Mouse (Mus musculus) cerebellum, adult 9-11 months (tissue): ENCODE measurements around the gene Ubn2.
A peak's percentile ranks its signal among the peaks of the same experiment; 100 is the strongest.
"Not testable (repeated sequence)": the region's sequence is repeated elsewhere in the genome, so short reads cannot be mapped to it uniquely, and the experiment has no call there.

Source experiments
- DNase-seq: peaks from one replicate; pipeline ENCODE4 v3.0.0; 2022

Gene Ubn2

DNA sequence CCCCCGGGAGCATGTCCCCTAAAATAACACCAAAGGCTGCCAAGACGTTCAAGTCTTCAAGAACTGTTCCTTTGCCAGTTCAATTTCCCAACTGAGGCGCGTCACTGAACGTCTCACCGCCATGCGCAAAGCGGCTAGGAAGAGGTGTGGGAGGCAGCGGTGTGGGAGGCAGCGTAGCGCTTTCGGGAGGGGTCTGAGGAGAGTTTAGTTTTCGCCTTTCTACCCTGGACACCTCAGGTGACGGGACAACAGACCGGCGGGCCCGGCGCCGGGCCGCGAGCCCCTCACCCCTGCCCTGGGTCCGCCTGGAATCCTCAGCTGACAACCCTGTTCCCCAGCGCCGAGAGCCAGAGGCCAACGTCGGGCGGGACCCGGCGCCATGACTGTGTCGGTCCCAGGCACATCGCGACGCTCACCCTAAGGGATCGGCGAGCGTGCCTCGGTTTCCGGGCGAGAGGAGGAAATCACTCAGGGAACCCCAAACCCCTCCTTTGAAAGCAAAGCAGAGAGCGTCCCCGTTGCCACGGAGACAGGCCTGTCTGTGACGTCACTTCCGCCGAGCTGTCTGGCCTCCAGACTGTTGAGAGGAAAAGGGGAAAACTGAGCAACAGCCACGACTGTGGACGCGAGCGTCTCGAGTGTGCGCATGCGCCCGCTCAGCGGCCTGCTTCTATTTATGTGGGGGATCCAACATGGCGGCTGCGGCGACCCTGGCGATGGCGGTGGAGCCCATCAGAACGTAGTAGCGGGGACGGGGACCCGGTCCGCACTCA lies at the start of gene Ubn2:
Gene Ubn2 (plus strand): TSS at position 690 of the 773 bp plus-strand sequence.
- peak; percentile 99 for DNase-seq

DNA sequence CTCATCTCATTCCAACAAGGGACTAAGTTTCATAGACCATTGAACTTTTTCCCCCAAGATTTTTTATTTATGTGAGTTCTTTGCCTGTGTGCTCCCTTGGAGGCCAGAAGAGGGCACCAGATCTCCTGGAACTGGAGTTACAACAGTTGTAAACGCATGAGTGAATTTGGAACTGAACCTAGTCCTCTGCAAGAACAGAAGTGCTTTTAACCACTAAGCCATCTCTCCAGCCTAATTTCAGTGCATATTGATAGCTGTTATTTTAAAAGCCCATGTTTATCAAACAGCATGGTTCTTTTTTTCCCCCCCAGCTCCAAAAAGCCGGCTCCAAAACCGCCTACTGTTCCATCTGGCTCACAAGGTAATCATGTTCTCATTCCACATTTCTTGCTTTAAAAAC lies 44.1 kb upstream of the Ubn2 start:
- peak; percentile 5 for DNase-seq

GRCm38 (mm10) chr6:38432457-38432856 lies 1.3 kb upstream of the Ubn2 start:
- DNase-seq: peak; percentile 38

DNA sequence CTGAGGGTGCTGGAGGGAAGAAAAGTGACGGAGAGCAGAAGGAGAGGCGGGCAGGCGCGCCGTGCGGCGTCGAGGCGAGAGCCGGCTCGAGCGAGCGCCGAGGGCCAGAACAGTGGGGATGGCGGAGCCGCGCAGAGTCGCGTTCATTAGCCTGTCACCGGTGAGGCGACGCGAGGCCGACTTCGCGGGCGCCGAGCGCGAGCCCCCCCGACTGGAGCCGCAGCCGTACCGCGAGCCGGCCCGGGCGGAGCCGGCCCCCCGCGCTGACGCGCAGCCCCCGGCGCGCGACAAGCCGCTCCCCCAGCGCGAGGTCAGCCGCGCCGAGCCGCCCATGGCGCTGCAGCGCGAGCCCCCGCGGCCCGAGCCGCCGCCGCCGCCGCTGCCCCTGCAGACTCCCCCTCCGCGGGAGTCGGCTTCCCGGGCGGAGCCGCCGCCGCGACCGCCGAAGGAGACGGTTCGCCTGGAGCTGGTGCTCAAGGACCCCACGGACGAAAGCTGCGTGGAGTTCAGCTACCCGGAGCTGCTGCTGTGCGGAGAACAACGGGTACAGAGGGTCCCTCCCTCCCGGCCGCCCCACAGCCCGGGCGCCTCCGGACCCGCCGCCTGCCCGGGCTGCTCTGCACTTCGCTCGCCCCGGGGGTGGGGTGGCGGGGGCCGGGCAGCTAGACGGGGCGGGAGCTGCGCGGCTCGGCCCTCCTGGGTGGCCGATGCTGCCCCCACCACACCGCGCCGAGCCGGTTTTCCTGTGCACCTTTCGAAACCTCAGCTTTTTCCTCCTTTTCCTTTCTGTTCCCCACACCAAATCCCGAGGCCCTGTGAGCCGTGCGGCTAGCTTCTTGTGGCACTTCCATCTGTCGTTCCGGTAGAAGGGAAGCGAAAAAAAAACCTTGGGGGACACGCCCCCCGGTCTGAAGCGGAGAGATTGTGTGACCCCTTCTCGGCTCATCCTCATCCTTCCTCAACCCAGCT lies 589 bp downstream of the Ubn2 start:
- peak; percentile 71 for DNase-seq

DNA sequence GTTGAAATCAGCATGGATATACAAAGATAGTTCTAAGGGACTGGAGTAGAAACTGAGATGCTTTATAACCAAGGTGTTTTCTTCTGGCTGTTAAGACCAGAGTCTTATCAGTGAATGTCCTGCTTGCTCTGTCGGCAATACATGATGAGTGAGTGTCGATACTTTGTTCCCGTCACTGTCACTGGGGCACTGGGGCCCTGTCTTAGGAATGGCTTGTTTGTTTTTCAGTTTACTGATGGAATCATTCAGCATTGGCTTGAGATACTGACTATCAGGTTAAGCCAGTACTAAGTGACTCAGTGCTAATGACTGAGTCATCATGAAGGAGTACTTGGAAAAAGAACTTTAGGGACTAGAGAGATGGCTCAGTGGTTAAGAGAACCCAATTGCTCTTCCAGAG lies 10.1 kb downstream of the Ubn2 start:
- no peak for DNase-seq

DNA sequence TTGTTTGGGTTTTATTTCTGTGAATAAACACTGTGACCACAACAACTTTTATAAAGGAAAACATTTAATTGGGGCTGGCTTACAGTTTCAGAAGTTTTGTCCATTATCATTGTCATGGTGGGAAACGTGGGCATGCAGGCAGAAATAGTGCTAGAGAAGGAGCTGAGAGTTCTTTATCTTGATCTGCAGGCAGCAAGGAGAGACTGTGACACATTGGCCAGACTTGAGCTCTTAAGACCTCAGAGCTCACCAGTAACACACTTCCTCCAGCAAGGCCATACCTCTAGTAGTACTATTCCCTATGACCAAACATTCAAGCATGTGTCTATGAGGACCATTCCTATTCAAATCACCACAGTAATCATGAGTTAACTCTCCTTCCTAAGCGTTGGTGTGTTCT lies 14.5 kb downstream of the Ubn2 start:
- no peak for DNase-seq

- DNase-seq: no peak
These were observed 19.3 kb downstream of the Ubn2 start for GRCm38 (mm10) chr6:38453049-38453448.

DNA sequence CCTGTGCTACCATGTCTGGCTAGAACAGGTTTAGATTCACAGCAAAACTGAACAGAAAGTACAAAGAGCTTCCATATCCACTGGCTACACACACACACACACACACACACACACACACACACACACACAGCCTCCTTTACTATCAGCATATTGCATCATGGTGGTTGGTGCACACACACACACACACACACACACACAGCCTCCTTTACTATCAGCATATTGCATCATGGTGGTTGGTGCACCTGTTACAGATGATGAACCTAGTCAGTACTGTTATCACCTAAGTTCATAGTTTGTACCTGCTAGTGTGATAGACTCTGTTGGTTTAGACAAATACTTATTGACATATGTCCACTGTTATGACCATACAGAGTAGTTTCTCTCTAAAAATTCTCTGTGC lies 22.7 kb downstream of the Ubn2 start:
- DNase-seq: not testable (repeated sequence)

DNA sequence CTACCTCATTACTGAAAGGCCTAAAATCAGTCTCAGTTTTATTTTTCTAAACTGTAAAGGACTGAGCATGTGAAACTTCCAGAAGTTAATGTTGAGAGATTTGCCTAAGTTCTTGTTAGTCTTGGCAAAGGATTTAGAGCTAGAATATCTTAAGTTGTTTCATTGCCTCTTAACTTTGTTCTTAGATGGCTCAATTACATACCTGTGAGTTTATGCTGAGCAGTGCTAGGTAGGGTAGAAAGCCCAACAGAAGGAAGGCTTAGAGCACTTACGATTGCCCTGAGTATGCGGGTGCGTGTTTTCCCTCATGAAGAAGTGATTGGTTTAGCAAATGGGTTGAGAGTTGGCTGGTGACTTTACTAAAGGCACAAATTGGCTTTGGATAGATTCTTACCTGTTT lies 24.3 kb downstream of the Ubn2 start:
- no peak for DNase-seq

DNA sequence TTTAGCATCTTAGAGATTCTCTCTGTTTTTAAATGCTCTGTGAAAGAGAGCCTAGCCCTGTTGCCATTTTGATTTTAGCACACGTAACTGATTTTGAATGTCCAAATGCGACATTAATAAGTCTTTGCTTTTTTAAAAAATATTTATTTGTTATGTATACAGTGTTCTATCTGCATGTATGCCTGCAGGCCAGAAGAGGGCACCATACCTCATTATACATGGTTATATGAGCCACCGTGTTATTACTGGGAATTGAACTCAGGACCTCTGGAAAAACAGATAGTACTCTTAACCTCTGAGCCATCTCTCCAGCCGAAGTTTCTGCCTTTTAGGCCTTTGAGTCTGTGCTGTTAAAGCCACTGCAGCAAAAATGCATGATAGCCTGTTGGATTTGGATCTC lies 35.8 kb downstream of the Ubn2 start:
- DNase-seq: no peak

DNA sequence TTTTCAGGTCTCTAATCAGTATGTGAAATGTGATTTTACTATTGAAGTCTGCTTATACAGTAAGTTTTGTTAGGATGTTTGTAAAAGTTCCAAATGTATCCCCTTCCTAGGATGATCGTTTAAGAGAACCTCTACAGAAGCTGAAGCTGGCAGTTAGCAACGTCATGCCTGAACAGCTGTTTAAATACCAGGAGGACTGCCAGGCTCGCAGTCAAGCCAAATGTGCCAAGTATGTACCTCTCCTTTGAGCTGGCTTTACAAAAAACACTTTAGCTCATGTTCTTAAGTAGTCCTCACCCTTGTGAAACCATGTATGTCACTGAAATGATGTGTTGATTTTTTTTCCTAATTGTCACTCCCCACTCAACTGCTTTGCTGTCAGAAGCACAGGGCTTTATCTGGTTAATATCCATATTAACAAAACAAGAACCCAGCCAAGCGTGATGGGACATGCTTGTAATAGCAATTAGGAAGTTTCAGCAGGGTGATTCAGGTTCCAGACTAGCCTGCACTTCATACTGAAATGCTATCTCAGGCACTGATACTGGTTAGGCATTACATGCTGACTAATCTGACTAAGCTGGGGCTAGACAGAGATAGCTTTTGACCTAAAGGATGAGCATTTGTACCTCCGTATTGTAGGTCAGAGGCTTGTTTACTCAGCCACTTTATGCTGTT lies 48.1 kb downstream of the Ubn2 start:
- no peak for DNase-seq

DNA sequence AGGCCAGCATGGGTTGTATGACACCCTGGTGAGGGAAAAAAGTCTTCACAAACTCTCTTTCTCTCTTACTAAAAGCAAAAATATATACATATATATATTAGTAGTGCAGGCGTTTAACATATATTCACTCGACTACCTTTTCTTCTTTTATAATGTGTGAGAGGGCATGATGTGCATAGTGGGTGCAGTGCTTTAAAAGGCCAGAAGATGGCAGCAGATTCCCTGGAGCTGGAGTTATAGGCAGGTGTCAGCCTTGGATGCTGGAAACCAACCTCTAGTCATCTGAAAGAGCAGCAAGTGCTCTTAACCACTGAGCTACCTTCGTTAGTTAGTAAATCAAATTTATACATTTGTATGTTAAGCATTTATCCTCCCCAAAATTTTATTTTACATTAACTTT lies 58.8 kb downstream of the Ubn2 start:
- DNase-seq: peak; percentile 22

GRCm38 (mm10) chr6:38495641-38496040 lies 61.9 kb downstream of the Ubn2 start:
- DNase-seq: no peak

- no peak for DNase-seq
These were observed 78.3 kb downstream of the Ubn2 start for GRCm38 (mm10) chr6:38512096-38512495.

DNA sequence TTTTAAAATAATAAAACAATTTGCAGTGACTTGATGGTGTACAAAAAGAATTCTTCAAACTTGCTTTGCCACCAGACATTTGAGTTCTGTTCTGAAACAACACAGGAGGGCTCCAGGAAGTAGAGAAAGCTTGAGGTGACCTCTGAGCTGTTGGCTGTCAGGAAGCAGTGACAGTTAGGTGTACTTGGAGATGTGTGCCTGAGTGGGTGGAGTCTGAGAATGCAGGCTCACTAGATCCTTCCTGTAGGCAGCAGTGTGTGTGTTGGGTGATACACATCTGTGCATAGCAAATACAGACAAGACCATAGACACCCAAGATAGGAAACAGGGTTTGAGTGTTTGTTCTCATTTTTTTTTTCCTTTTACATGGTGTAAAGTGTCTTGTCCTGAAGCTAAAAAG lies 79.1 kb downstream of the Ubn2 start:
- DNase-seq: no peak

DNA sequence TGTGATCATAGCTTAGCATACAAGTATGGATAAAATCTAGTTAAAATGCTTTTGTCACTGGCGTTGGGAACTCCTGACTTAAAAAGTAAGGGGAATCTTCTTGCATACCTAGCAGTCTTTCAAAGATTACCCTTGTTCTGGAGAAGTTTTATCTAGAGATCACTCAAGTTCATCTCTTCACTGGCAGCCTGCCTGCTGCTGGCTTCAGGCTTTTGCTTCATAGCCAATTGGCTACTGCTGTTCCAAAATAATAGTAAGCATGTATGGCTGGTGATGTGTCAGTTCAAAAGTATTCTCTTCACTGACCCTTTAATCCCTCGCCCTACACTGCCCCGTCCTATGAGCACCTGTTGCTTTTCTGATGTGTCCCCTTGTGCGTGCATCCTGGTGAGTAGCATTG lies 81.5 kb downstream of the Ubn2 start:
- no peak for DNase-seq

DNA sequence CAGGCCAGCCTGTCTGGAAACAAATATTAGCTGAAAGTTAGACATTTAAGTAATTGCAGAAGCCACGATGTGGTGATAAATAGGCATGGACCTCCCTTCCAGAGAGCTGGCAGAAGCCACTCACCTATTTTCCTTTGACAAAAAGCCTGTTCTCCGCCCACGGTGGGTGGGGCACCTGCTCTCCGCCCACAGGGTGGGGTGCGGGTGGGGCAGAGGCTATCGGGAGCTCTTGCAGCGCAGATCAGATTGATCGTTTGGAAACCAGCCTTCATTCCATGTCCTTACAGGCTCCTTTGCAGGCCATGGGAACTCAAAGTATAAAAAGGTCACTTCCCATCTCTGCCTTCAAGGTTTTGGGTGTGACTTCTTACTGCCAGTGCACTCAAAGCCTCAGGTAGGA lies 90.1 kb downstream of the Ubn2 start:
- DNase-seq: no peak

GRCm38 (mm10) chr6:38531211-38531820 lies 97.6 kb downstream of the Ubn2 start:
- DNase-seq: peak; percentile 35

DNA sequence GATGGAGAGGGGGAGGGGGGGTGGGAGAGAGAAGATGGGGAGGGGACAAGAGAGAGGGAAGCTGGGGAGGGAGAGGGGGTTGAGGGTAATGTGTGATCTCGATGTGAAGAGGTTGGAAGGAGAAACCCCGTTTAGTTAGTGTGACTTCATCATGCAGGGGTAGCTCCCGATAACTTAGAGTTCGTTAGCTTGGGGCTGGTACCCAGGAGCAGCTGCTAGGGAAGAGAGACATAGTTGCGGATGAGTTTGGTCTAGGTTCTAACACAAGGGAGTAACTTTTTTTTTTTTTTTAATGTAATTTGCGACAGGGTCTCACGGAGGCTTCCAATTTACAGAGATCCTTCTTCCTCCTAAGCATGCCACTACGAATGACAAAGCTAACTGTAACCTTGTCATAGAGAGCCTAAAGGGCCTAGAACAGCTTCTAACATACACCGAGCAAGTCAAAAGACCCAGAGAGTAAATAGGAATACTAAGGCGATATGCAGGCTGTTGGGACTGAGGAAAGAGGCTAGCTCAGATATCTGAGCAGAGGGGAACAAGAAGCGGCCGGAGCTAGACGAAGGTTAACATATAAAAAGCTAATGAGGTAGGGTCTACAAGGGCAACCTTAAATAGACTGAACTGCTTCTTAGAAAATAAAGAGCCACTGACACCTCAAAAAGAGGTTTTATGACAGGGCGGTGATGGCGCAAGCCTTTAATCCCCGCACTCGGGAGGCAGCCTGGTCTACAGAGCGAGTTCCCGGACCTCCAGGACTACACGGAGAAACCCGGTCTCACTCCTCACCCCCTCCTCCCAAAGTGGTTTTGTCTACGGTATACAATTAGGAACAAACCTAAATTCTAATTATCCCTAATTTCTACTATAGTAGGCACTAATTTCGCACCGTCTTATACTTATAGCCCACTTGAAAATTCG lies 99.0 kb downstream of the Ubn2 start:
- peak; percentile 59 for DNase-seq

GRCm38 (mm10) chr6:38533428-38534405 lies 100.0 kb downstream of the Ubn2 start, which contains the start of gene Fmc1:
Gene Fmc1, plus strand, starts transcription at chr6:38533502.
- peak; percentile 100 for DNase-seq
